Mouse (Mus musculus): ENCODE data around the gene Tmbim1. TPM values are rescaled to one million over a fixed set of nuclear protein-coding genes. Genes with fewer than 3 reads are reported as not detected.

Tmbim1 gene
- polyA plus RNA-seq, 1 experiment from 2014 or later = 10.5 TPM

DNA sequence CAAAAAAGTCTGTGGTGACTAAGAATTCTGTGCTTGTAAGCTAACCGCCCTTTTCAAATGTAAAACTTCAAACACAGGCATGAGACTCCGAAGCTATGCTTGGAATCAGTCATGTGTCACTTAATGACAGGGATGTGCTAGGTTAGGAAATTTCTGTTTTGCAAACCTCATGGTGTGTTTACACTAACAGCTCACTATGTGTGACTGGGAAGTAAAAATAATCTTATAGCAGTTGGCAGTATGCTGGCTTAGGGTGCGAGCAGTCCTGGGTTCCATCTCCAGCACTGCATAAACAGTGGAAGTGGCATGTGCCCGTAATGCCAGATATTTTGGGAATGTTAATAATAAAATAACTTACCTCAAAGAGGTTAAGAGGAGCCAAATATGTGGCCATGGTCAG lies 476 bp downstream of the Tmbim1 start:
- no peaks in the 10 kb centered on the region for H3K4me1 ChIP-seq (ENCODE audit: control insufficient read depth, insufficient read depth, low read length)
- no peaks in the 10 kb centered on the region for H3K9me3 ChIP-seq (replicated peaks; ENCODE audit: control insufficient read depth, low read length)
- no peaks in the 10 kb centered on the region; the same call in 1 of the 2 replicates for H3K27me3 ChIP-seq (ENCODE audit: control insufficient read depth, insufficient read depth, low read length)
- no peak for DNase-seq (ENCODE audit: low spot score)
- H3K36me3 ChIP-seq (replicated peaks; ENCODE audit: control insufficient read depth, insufficient read depth, low read depth, low read length) = no peaks in the 10 kb centered on the region
- H3K9ac ChIP-seq (replicated peaks; ENCODE audit: low read length) = no peak overlapping the region
- H3K27ac ChIP-seq (replicated peaks; ENCODE audit: low read depth, low read length) = no peak overlapping the region
- H3K4me3 ChIP-seq (ENCODE audit: low read depth, low read length) = no peak overlapping the region
- WGBS = 70% methylated on average over 4 of the region's 4 CpGs
- no peak overlapping the region for H3K4me2 ChIP-seq (ENCODE audit: low read depth, low read length)
- ATAC-seq (replicated peaks; ENCODE audit: insufficient number of reproducible peaks, low FRiP score, low TSS enrichment, low read depth) = no peak

GRCm38 (mm10) chr1:74304339-74304790 lies 1.1 kb downstream of the Tmbim1 start:
- WGBS = 6% methylated on average over 12 of the region's 12 CpGs
- H3K9ac ChIP-seq (replicated peaks; ENCODE audit: low read length) = peak overlapping the region; percentile 68
- no peaks in the 10 kb centered on the region for H3K9me3 ChIP-seq (replicated peaks; ENCODE audit: control insufficient read depth, low read length)
- H3K36me3 ChIP-seq (replicated peaks; ENCODE audit: control insufficient read depth, insufficient read depth, low read depth, low read length) = no peaks in the 10 kb centered on the region
- H3K4me3 ChIP-seq (ENCODE audit: low read depth, low read length) = peak overlapping the region; percentile 55
- no peak for ATAC-seq (replicated peaks; ENCODE audit: insufficient number of reproducible peaks, low FRiP score, low TSS enrichment, low read depth)
- H3K4me2 ChIP-seq (ENCODE audit: low read depth, low read length) = peak overlapping the region; percentile 87
- no peaks in the 10 kb centered on the region; the same call in 1 of the 2 replicates for H3K27me3 ChIP-seq (ENCODE audit: control insufficient read depth, insufficient read depth, low read length)
- DNase-seq (ENCODE audit: low spot score) = no peak
- no peak overlapping the region for H3K27ac ChIP-seq (replicated peaks; ENCODE audit: low read depth, low read length)
- no peaks in the 10 kb centered on the region for H3K4me1 ChIP-seq (ENCODE audit: control insufficient read depth, insufficient read depth, low read length)

DNA sequence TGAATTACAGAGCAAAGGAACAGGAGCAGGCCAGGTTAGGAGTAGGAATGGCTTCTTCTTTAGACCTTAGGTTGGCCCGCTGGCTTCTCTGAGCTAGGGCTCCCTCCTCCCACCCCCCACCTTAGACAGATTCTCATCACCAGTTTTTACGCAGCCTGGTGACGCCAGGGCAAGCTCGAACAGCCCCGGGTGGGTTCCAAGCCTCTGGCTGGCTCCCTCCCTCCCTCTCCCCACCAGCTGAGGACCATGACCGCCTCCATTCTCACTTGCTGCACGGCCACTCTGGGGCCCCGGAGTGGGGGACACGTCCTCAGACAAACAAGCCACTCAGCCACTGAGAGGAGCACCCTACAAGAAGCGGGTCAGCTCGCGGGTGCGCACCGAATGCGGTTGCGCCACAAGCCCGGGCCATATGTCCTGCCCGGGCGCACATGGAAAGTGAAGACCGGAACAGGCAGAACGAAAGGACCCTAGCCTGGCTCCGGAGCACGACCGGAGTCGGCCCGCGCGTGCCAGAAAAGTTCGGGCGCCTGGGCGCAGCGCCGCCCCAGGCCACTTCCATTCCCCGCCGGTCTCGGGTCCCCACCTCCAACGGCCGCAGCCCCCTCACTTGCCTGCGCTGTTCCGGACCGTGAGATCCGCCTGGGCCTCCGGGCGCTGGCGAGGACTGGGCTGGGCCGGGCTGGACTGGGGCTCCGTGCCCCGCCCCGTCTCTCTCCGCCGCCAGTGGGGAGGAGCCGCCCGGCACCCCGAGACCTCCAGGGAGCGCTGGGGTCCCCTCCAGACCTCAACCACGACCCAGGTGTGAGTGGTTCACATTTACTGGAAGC lies 1.7 kb downstream of the Tmbim1 start:
- H3K27me3 ChIP-seq (ENCODE audit: control insufficient read depth, insufficient read depth, low read length) = no peaks in the 10 kb centered on the region; the same call in 1 of the 2 replicates
- under 1% methylated on average over 54 of the region's 56 CpGs for WGBS
- H3K4me3 ChIP-seq (ENCODE audit: low read depth, low read length) = peak overlapping the region; percentile 55
- peak overlapping the region; percentile 87 for H3K4me2 ChIP-seq (ENCODE audit: low read depth, low read length)
- peak overlapping the region; percentile 68 for H3K9ac ChIP-seq (replicated peaks; ENCODE audit: low read length)
- no peaks in the 10 kb centered on the region for H3K4me1 ChIP-seq (ENCODE audit: control insufficient read depth, insufficient read depth, low read length)
- no peaks in the 10 kb centered on the region for H3K9me3 ChIP-seq (replicated peaks; ENCODE audit: control insufficient read depth, low read length)
- peak; percentile 59 for DNase-seq (ENCODE audit: low spot score)
- no peak overlapping the region for H3K27ac ChIP-seq (replicated peaks; ENCODE audit: low read depth, low read length)
- H3K36me3 ChIP-seq (replicated peaks; ENCODE audit: control insufficient read depth, insufficient read depth, low read depth, low read length) = no peaks in the 10 kb centered on the region
- peak; percentile 69 for ATAC-seq (replicated peaks; ENCODE audit: insufficient number of reproducible peaks, low FRiP score, low TSS enrichment, low read depth)

- no peak for DNase-seq (ENCODE audit: low spot score)
- Histone ChIP-seq H3K27ac (replicated peaks; ENCODE audit: low read depth, low read length) (no peak overlapping the region), H3K9me3 (replicated peaks; ENCODE audit: control insufficient read depth, low read length) (no peaks in the 10 kb centered on the region), H3K36me3 (replicated peaks; ENCODE audit: control insufficient read depth, insufficient read depth, low read depth, low read length) (no peaks in the 10 kb centered on the region), H3K4me1 (ENCODE audit: control insufficient read depth, insufficient read depth, low read length) (no peaks in the 10 kb centered on the region), H3K27me3 (ENCODE audit: control insufficient read depth, insufficient read depth, low read length) (no peaks in the 10 kb centered on the region; the same call in 1 of the 2 replicates), H3K4me3 (ENCODE audit: low read depth, low read length) (no peak overlapping the region), H3K4me2 (ENCODE audit: low read depth, low read length) (no peak overlapping the region), H3K9ac (replicated peaks; ENCODE audit: low read length) (no peak overlapping the region)
- WGBS = 75% methylated on average over 2 of the region's 2 CpGs
- no peak for ATAC-seq (replicated peaks; ENCODE audit: insufficient number of reproducible peaks, low FRiP score, low TSS enrichment, low read depth)
These were observed 2.6 kb downstream of the Tmbim1 start for GRCm38 (mm10) chr1:74302835-74303234.

DNA sequence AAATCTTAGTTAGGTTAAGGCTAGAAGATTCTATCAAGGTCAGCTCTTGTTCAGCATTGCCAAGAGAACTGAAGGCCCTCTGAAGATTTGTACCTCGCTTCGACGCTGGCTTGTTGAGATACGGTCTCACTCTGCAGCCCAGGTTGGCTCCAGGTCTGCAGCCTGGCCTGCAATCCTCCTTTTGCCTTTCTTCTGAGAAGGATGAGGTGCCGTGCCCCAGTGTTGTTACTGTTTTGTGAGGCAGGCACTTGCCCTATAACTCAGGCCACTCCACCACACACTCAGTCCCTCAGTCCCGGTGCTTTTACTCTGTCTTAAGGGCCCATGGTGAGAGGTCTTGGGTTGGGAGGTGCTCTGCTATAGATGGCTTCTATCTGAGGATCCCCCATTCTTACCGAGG lies 3.2 kb downstream of the Tmbim1 start:
- Histone ChIP-seq H3K4me1 (ENCODE audit: control insufficient read depth, insufficient read depth, low read length) (no peaks in the 10 kb centered on the region), H3K9me3 (replicated peaks; ENCODE audit: control insufficient read depth, low read length) (no peaks in the 10 kb centered on the region), H3K9ac (replicated peaks; ENCODE audit: low read length) (no peak overlapping the region), H3K4me3 (ENCODE audit: low read depth, low read length) (no peak overlapping the region), H3K27ac (replicated peaks; ENCODE audit: low read depth, low read length) (no peak overlapping the region), H3K36me3 (replicated peaks; ENCODE audit: control insufficient read depth, insufficient read depth, low read depth, low read length) (no peaks in the 10 kb centered on the region), H3K27me3 (ENCODE audit: control insufficient read depth, insufficient read depth, low read length) (no peaks in the 10 kb centered on the region; the same call in 1 of the 2 replicates), H3K4me2 (ENCODE audit: low read depth, low read length) (no peak overlapping the region)
- no peak for DNase-seq (ENCODE audit: low spot score)
- WGBS = 90% methylated on average over 7 of the region's 7 CpGs
- no peak for ATAC-seq (replicated peaks; ENCODE audit: insufficient number of reproducible peaks, low FRiP score, low TSS enrichment, low read depth)

- peaks cover 10% of the 10 kb centered on the region for H3K4me1 ChIP-seq (ENCODE audit: control insufficient read depth, insufficient read depth, low read length)
- ATAC-seq (replicated peaks; ENCODE audit: insufficient number of reproducible peaks, low FRiP score, low TSS enrichment, low read depth) (no peak), DNase-seq (ENCODE audit: low spot score) (no peak)
- H3K9me3 ChIP-seq (replicated peaks; ENCODE audit: control insufficient read depth, low read length) = no peaks in the 10 kb centered on the region
- no peaks in the 10 kb centered on the region for H3K36me3 ChIP-seq (replicated peaks; ENCODE audit: control insufficient read depth, insufficient read depth, low read depth, low read length)
- no peak overlapping the region for H3K4me2 ChIP-seq (ENCODE audit: low read depth, low read length)
- no peaks in the 10 kb centered on the region; the same call in 1 of the 2 replicates for H3K27me3 ChIP-seq (ENCODE audit: control insufficient read depth, insufficient read depth, low read length)
- H3K27ac ChIP-seq (replicated peaks; ENCODE audit: low read depth, low read length) = no peak overlapping the region
- no peak overlapping the region for H3K9ac ChIP-seq (replicated peaks; ENCODE audit: low read length)
- 83% methylated on average over 6 of the region's 6 CpGs for WGBS
- H3K4me3 ChIP-seq (ENCODE audit: low read depth, low read length) = no peak overlapping the region
These were observed 4.9 kb downstream of the Tmbim1 start for GRCm38 (mm10) chr1:74300347-74301110.

GRCm38 (mm10) chr1:74298996-74299395 lies 6.4 kb downstream of the Tmbim1 start:
- Histone ChIP-seq H3K4me3 (ENCODE audit: low read depth, low read length) (no peak overlapping the region), H3K9ac (replicated peaks; ENCODE audit: low read length) (no peak overlapping the region), H3K4me1 (ENCODE audit: control insufficient read depth, insufficient read depth, low read length) (peaks cover 13% of the 10 kb centered on the region), H3K27ac (replicated peaks; ENCODE audit: low read depth, low read length) (no peak overlapping the region), H3K4me2 (ENCODE audit: low read depth, low read length) (no peak overlapping the region), H3K9me3 (replicated peaks; ENCODE audit: control insufficient read depth, low read length) (no peaks in the 10 kb centered on the region), H3K27me3 (ENCODE audit: control insufficient read depth, insufficient read depth, low read length) (no peaks in the 10 kb centered on the region; the same call in 1 of the 2 replicates), H3K36me3 (replicated peaks; ENCODE audit: control insufficient read depth, insufficient read depth, low read depth, low read length) (no peaks in the 10 kb centered on the region)
- 71% methylated on average over 5 of the region's 5 CpGs for WGBS
- ATAC-seq (replicated peaks; ENCODE audit: insufficient number of reproducible peaks, low FRiP score, low TSS enrichment, low read depth) (no peak), DNase-seq (ENCODE audit: low spot score) (no peak)
